Mouse (Mus musculus) erythroblast, embryonic 14.5 days (primary cell): ENCODE results near the gene Kif26b.

Experiments
- GATA1 ChIP-seq: IDR thresholded peaks from 2 replicates; pipeline ENCODE4 v1.6.1; 2012; ENCODE audit warnings: low read length, inconsistent platforms, mixed read lengths
- TAL1 ChIP-seq: IDR thresholded peaks from 3 replicates; pipeline ENCODE4 v1.6.1; 2012; ENCODE audit warnings: low read length, inconsistent platforms, mixed read lengths

GRCm38 (mm10) chr1:178854936-178855335 lies 326.0 kb downstream of the Kif26b start:
- TF ChIP-seq GATA1 (no peak), TAL1 (no peak)
